Mouse (Mus musculus): ENCODE measurements at regions not wholly inside any gene's neighbourhood (a gene's known extent, or its start where the extent isn't known, plus 50 kb on each side); places are given as distances from the start of the nearest gene placed in this dataset.

DNA sequence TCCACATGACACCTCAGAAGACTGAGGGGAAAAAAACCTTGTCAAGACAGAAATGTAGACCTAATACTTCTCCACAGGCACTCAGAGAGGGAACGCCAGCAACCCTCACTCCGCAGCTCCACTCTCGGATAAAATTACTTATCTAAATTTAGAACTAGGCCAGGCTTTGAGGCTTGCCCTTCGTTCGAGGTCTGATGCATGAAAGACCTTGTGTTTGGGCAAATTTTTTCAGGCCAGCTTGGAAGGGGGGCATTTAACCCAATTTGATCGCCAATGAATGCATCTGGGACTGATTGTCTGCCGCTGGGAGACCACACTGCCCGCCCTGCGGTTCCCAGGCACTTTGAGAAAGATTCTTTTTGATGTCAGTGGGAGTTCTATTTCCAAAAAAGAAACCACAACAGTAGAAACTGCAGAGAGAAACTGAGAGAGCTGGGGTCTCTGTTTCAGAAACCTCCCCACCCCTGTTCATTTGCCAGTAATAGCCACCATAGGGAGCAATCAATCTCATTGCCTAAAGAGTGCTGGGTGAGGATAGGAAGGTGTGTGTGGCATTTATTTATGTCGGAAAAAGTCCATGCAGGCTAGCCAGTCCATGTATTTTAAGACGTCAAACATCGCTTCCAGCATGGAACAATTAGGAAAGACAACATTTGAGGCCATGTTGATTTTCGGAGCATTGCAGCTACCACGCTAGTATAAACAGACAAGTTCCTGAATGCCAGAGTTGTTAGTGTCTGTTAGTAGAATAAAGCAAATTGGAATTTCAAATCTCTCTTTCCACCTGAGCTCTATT, 617.0 kb upstream of the Castor2 start:
- peak; percentile 34 for DNase-seq

DNA sequence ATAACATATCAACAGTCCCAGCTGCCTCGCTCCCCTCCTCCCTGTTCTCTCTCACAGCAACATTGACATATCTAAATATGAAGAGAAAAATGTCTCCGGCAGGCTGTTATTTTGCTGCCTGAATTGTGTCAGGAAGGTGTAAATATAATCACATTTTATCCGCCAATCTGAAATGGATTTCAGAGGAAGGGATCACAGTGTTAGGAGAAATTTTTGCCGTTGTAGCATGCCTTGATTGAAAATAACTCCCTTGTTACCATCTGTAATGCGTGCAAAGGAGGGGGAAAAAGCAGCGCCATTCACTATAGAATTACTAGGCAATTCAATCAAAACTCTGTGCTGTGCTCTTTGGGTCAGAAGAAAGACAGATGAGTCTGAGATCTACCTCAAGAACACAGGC, 620.3 kb upstream of the Castor2 start:
- no peak for DNase-seq

DNA sequence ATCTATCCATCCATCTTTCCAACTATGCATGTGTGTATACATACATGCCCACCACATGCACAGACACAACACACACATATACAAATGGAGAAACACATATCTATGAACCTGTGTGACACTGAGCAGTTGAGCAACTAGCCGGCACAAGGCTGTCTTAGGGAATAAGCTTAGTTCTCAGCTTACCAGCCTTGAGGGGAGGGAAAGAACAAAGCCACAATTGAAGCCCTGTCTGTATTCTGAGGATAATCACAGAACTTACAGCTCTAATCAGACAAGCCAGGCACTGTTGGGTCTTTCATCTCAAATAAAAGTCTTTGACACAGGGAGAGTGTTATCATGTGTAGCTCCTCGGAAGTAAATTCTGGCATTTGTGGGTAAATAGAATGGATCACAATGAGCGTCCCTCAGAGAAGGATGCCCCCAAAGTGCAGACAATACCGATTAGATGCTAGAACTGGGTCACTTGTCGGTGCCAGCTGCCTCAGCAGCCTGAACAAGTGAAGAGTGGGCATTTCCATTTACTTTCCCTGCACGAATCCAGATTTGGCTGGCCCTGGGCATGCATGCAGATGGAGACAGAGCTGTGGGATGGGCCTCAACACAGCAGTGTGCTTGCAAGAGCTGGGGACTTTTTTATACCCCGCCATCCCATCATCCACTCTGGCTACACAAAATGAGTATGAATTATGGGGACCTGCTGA, 646.0 kb upstream of the Castor2 start:
- DNase-seq = peak; percentile 83

DNA sequence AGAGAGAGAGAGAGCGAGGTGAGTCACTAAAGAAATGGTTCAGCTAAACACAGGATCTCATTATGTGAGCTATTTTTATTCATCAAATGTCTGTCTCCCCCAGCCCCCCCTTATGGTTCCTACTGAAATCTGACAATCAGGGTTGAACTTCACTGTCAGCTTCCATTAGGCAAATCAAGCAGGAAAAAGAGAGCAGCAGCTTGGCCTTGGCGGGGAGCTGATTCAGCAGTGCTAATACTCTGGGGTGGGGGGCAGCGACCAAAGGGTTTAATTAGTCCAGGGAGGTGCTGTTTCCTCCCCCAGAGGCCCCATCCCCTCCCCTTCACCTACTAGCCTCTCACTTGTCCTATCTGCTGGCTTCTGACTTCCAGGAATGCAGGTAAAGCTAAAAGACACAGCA, 649.6 kb upstream of the Castor2 start:
- no peak for DNase-seq

DNA sequence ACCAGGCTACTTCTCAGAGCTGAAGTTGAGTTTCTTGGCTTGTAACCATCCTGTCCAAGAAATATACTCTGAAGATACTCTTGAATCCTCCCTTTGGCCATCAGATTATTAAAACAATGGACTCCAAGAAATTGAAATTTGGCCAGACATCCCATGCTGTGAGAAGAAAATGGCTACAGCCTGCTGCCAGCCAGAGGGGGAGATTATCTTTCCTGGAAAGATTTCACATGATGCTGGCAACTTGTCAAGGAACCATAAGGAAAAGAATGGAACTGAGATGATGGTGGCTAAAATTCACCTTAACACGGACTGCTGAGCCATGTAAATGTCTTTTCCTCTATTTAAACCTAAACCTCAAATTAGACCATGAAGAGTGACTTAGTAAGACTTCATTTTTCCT, 698.7 kb upstream of the Castor2 start:
- DNase-seq = no peak

DNA sequence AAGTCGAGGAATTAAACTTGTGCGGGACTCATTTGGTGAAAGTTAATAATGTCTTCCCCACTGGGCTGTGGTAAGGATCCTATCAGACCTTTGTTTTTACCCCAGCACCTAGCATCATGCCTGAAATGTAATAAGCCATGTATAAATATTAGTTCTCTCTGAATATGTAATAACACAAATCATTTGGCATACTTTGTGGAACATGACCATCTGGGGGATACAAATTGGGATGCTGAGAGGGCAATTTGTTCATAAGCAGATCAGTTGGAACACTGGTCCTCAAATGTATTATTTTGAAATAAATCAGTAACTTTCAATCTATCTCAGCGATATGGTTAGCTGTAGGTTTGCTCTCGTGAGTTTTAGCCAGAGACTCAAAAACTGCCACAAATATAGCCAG, 709.6 kb upstream of the Castor2 start:
- DNase-seq = peak; percentile 31

DNA sequence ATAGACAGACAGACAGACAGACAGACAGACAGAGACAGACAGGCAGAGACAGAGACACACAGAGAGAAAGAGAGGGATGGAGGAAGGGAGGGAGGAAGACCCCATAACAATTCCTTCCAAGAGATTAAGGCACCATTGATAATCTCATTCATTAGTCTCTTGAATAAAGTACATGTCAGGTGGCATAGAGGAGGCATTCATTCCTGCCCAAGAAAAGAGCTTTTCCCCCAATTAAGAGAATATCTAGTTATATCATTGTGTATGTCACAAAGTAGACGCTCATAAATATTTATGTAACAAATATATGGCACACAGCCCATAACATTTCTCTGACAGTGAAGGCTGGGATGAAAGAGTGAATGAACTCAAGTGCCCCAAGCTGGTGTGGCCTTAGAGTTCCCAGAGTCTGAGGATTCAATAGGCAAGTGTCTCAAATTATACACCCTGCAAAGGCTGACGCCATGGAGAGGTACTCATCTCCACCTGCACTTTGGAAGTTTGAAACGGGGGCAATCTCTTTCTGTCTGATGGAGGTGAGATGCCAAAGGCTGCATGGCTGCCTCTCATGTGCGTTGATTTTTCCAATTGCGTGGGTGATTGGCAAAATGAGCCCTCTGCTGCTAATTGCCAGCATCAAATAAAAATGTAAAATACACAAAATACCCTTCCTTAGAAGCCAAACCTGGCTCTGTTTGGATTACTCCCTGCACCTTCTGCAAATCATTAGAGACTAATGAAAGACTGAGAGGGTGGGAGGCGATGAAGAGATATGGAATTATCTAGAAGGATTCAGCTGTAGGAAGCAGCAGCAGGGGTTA, 710.3 kb upstream of the Castor2 start:
- DNase-seq = peak; percentile 22

DNA sequence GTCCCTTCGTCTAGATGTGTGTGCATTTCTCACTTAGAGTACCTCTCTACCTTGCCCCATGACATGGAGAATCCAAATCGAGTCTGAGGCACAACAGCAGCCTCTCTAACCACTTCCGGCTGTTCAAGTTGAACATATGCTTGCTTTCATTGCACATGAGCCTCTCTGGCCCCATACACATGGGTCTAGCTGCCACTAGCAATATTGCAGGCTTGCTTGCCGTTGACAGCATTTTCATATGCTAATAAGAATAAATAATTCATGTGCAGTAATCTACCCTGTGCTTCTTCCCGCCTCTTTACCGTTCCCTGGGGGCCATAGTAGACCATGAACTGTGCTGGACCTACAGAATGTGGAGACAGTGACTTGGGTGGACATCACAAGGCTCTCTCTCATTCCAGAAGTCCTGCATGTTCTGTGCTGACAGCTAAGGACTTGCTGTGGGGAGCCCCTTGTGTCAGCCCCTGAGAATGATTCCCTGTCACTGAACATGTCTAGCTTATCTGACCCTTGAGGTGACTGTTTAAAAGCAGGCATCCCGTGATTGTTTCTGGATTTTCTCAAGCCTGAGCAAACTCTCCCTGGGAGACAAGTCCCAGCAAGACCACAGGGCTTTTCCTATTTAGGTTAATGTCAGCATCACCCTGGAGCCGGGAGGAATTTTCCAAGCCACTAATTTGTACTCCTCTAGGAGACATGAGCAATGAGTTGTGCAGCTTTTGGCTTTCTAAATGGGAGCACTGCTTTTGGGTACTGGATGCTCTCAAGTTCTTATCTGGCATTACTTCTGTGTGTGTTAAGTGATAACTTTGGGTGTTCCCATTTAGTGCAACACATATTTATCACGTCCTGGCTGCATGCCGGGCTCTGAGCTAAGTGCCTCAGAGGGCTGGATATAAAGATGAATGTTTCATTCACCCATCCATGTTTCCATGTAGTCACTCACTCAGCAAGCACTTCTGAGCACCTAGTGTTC, 713.8 kb upstream of the Castor2 start:
- no peak for DNase-seq

DNA sequence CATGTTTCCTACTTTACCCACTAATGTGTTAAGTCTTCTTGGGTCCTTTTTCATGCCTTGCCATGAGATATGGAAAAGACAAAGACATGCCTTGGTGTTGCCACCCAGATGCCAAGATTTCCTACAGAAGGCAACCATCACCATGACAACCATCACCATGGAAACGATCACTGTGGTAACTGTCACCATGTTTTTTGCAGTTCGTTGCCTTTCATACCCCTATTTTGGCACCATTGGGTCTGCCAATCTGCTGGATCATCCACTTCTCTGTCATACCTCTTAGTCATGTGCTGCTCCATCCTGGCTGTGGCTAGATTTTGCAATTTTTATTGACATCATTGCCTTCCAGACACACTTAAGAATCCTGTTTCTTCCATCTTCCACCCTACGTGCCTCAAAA, 733.7 kb upstream of the Castor2 start:
- peak; percentile 86 for DNase-seq

DNA sequence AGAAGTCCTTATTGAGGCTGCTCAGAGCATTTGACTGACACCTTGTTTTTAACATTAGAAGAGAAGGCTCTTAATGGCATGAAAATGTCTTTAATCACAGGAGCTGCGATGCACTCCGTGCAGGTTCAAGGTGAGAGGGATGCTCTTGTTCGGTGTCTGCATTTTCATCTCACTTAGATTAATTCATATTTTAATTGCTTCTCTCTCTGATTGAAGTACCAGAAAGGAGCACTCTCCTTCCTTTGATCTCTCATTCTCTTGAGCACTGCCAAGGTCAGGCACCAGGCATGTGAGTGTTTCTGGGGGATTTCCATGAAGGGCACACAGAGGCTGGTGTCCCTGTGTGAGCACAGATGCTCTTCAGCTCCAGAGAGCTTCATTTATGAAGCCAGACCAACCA, 752.0 kb upstream of the Castor2 start:
- no peak for DNase-seq

DNA sequence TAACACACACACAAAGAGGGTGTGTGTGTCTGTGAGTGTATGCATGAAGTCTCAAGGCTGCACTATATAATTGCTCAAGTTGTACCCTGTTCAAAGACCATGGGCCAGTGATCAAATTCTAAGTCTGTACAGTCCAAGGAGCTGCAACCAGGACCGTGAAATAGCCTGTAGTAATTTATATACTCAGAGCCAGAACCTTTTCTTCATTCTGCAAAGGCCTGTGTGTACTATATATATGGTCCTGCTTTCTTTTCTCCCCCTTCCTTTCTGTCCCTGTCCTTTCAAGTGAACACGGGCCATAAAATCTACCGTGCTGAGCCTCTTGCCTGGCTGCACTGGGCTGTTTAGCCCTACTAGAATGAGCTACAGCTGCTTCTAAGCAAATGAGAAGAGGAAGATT, 757.5 kb upstream of the Castor2 start:
- DNase-seq = no peak

DNA sequence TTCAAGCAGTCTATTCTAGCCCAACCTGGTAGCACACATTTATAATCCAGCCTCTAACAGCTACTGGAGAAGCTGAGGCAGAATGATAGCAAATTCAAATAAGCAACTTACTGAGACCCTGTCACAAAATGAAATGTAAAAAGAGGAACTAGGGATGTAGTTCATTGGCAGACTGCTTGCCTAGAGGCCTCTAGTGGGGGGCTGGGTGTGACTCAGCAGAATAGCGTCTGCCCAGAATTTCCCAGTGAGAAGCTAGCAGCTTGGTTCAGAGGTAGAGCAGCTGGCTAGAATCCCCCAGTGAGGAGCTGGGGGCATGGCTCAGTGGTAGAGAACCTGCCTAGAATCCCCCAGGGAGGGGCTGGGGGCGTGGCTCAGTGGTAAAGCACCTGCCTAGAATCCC, 777.5 kb upstream of the Auts2 start:
- peak; percentile 36 for DNase-seq

DNA sequence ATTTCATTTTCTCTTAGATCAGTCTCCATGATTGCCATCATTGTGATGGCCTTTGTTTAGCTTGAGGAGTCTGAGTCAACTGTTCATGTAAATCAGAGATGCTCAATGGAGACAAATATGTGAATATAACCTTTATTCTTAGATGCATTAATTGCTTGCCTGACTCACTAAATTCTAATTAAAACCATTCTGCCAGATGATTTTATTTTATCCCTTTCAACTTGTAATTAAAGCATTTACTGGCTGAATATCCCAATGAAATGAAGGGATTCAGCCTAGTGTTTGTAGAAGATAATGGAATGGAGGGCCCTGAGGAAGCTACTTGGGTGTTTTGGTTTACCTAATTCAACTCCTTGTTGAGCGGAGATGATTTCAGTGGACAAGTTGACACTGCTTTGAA, 777.1 kb upstream of the Auts2 start:
- DNase-seq = no peak

DNA sequence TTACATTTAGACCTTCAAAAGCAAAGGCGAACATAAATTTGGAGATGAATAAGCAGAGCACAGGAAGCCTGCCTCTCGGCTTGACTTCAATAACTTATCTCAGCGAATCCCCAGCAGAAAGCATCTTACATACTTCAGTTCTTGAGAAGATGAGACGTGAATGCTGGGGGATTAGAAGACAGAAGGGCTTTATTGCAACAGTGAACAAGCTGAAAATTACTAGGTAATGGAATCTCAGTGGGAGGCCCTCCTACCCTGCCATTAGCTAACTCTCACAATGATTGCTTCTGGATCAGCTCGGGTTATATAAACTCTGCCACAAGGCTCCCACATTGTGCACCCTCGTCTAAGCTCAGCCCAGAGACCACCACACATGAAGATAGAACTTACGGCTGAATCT, 770.9 kb upstream of the Auts2 start:
- no peak for DNase-seq

DNA sequence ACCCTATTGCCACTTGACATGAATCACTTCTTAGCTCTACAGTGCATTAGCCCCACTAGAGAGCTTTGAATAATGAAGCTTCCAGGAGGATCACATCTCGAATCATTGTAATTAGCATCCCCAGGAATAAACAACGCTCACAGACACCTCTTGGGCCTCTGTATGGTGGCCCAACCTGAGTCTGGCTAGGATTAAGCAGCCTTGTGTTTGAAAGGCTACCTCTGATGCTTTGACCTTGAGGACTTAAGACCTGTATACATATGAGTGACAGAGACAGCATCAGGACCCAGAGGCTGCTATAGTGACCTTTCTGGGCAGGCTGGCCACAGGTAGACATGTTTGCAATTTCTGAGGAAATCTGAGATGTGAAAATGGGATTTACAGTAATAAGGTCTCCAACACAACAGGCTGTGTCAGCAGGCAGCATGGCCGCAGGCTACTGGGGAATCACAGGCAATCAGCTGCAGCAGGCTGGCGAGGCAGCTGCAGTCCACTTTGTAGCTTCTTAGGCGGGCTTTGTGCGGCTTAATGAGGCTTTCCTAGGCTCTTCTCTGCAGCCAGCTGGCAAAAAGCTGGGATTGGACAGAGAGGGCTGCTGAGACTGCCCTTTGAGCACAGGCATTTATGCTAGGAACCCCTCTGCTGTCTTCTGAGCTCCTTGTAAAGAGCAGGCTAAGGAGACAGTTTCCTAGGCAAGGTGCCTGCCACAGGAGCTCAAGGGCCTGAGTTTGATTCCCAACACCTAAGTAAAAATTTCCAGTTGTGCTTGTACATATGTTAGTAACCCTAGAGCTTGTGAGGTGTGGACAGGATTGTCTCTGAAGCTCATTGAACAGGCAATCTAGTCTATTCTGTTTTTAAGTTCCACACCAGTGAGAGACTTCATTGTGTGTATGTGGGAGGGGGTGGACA, 768.1 kb upstream of the Auts2 start:
- DNase-seq = peak; percentile 45

DNA sequence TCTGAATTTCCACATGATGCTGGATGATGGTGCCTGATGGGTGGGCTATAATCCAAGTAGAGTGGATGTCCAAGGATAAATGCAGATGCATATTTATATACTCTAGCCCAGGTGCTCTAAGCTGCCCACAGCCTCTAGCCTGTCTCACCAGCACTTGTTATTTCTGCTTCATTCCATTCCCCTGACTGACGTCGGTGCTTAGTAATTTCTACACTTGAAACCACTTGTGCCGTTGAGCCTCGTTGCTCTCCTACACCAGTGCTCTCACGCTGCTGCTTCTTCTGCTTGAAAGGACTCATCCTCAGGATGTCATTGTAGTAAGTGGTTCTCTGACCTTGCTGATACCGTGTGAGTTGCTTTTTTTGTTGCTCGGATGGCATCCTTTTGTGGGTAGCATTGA, 724.7 kb upstream of the Auts2 start:
- no peak for DNase-seq

DNA sequence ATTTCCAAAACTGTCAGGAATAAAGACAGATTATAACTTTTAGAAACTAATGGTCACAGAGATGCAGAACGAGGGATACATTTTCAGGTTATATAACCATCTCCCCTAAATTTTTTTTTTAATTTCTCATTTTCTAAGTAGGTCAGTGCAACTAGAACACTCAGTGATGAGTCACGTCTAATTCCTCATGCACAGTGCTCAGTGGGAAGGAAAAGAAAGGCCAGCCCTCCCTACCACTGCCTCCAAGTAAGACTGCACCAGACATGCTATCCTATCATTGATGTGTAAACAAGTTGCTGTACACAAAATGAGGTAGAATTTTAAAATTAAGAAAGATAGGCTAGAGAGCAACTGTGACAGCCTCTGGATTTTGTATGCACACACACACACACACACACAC, 724.2 kb upstream of the Auts2 start:
- DNase-seq = peak; percentile 16

DNA sequence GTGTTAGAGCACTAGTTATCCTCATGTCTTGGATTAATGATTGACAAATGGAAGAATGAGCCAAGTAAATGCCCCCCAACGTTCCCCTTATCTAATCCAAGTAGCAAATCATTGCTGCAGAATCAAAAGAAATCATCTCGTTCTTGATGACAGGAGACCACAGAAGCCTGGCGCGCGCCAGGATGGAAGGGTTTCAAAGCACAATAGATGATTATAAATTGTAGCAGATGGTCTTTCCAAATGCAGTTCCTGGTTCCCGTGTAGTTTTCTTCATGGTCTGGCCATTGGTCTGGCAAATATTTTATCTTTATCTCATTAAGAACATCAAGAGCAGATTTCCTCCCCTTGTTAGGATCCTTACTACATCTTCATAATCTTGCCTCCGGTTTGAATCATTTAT, 721.8 kb upstream of the Auts2 start:
- peak; percentile 27 for DNase-seq

DNA sequence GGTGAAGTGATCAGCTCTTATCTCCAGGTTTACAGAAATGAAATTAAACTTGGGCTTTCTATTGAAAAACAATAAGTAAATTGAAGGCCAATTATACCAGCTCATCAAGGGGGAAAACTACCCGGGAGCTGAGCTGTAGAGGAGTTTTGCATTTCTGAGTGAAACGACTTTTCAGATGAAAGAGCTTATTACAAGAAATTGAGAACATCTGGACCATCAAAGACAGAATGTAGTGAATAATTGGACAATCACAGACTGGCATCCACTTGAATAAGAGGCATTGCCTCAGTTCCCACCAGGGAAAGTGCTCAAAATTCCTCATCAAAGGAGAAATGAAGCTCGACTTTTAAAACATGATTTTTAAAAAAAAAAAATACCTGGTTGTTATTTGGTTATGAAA, 675.7 kb upstream of the Auts2 start:
- DNase-seq = no peak

DNA sequence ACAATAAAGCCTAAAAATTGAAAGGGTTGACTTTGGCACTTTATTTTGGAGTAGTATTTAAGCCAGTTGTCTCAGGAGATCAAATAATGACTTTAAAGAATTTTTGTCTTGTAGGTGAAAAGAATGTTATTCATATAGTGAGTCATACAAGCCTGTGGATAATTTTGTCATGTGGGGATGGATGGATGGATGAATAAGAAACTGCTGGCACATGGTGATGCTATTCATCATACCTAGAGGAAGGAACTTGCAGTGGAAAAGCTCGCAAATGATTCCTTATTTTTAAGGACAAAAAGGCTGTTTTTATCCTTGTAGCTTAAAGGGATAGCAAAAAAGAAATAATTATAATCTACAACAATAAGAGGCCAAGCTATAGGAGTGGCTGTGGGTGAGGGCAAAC, 655.4 kb upstream of the Auts2 start:
- DNase-seq = no peak

DNA sequence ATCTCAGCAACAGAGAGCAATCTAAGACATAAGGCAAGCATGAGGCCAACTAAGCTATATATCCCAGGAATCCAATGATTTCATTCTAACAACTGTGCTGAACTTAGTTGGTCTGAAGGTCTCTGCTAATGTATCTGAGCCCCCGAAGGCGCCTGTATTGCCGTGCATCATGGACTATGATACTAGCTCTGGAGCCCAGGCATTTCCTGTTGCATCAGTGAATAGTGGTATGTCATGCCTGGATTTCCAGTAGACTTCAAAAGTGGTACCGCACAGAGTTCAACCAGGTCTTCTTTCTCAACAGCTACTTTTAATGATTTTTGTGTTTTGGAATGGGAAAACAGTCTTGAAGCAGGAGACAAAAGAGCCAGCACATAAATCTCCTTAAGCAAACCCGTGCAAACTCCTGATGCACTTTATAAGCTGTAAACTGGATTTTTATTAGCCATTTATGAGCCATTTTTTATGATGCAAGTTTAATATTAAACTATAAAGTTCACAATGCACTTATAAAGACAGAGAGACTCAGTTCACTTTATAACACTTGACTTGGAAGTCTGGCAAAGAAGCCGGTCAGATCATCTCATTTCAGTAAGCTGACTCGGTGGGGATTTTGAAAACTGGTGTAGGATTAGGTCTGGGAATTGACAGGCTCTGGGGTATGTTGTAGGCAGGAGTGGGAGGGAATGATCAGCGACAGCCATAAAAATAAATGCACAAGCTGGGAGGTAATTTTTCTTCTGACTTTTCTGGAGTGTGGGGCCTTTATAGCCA, 646.8 kb upstream of the Auts2 start:
- no peak for DNase-seq
